Mouse (Mus musculus): Measurements from ENCODE around the gene Pabpn1. TPM values are rescaled to one million over a fixed set of nuclear protein-coding genes. Genes with fewer than 3 reads are reported as not detected.

Gene Pabpn1
- total RNA-seq (2014; fragmentation: Nextera tagmentation): 190 and 193 TPM in 2 replicates
- total RNA-seq (2017): 118 and 142 TPM in 2 replicates
- 387 and 490 TPM in 2 replicates for polyA plus RNA-seq (2012)

GRCm38 (mm10) chr14:54892200-54892599, at the start of gene Pabpn1:
TSS of gene Pabpn1 (plus strand) at chr14:54892500.
- Histone ChIP-seq H3K9me3 (replicated peaks) (no peaks in the 10 kb centered on the region), H3K4me3 (ENCODE audit: low read depth, low read length) (peak within 1 kb of the TSS; percentile 80), H3K36me3 (replicated peaks) (peaks cover 43% of the 10 kb centered on the region), H3K27me3 (ENCODE audit: insufficient read depth, low read length) (no peaks in the 10 kb centered on the region), H3K4me1 (ENCODE audit: insufficient read depth, low read depth, low read length) (peaks cover 28% of the 10 kb centered on the region)
- DNase-seq (ENCODE audit: low spot score) (no peak), ATAC-seq (ENCODE audit: extremely low read depth, insufficient number of reproducible peaks, low FRiP score, poor library complexity, severe bottlenecking) (no peak)
- TF ChIP-seq CTCF (IDR thresholded peaks at IDR 0.05; ENCODE audit: low read depth, low read length) (no peak), POLR2AphosphoS5 (IDR thresholded peaks at IDR 0.05; ENCODE audit: insufficient replicate concordance, low read depth, low read length) (no peak)

GRCm38 (mm10) chr14:54843461-54843860, 48.8 kb upstream of the Pabpn1 start:
- no peaks in the 10 kb centered on the region for H3K9me3 ChIP-seq (replicated peaks)
- TF ChIP-seq TAL1 (conservative IDR thresholded peaks at IDR 0.05; ENCODE audit: low read depth, low read length) (no peak), GATA2 (IDR thresholded peaks at IDR 0.05; ENCODE audit: borderline replicate concordance, low read depth, low read length) (no peak), CTCF (IDR thresholded peaks at IDR 0.05; ENCODE audit: low read depth, low read length) (no peak), POLR2AphosphoS5 (IDR thresholded peaks at IDR 0.05; ENCODE audit: insufficient replicate concordance, low read depth, low read length) (no peak), GATA1 (IDR thresholded peaks at IDR 0.05; ENCODE audit: borderline replicate concordance, low read length) (no peak)
- H3K4me1 ChIP-seq (ENCODE audit: insufficient read depth, low read depth, low read length): peaks cover 2% of the 10 kb centered on the region; the same call in 1 of the 2 replicates
- no peak overlapping the region for H3K4me3 ChIP-seq (ENCODE audit: low read depth, low read length)
- ATAC-seq (ENCODE audit: extremely low read depth, insufficient number of reproducible peaks, low FRiP score, poor library complexity, severe bottlenecking) (no peak), DNase-seq (ENCODE audit: low spot score) (no peak)
- H3K36me3 ChIP-seq (replicated peaks): no peaks in the 10 kb centered on the region
- peaks cover 13% of the 10 kb centered on the region for H3K27me3 ChIP-seq (ENCODE audit: insufficient read depth, low read length)

- Histone ChIP-seq H3K9me3 (replicated peaks) (no peaks in the 10 kb centered on the region), H3K36me3 (replicated peaks) (peaks cover 13% of the 10 kb centered on the region), H3K4me1 (ENCODE audit: insufficient read depth, low read depth, low read length) (peaks cover 16% of the 10 kb centered on the region), H3K27me3 (ENCODE audit: insufficient read depth, low read length) (no peaks in the 10 kb centered on the region), H3K4me3 (ENCODE audit: low read depth, low read length) (no peak overlapping the region)
- no peak for DNase-seq (ENCODE audit: low spot score)
- ATAC-seq (ENCODE audit: extremely low read depth, insufficient number of reproducible peaks, low FRiP score, poor library complexity, severe bottlenecking): no peak
- TF ChIP-seq GATA2 (IDR thresholded peaks at IDR 0.05; ENCODE audit: borderline replicate concordance, low read depth, low read length): no peak
- no peak for TF ChIP-seq CTCF (IDR thresholded peaks at IDR 0.05; ENCODE audit: low read depth, low read length)
- TF ChIP-seq GATA1 (IDR thresholded peaks at IDR 0.05; ENCODE audit: borderline replicate concordance, low read length): no peak
- TF ChIP-seq TAL1 (conservative IDR thresholded peaks at IDR 0.05; ENCODE audit: low read depth, low read length): no peak
- no peak for TF ChIP-seq POLR2AphosphoS5 (IDR thresholded peaks at IDR 0.05; ENCODE audit: insufficient replicate concordance, low read depth, low read length)
These were observed 36.6 kb upstream of the Pabpn1 start for GRCm38 (mm10) chr14:54855726-54856125.

- H3K4me1 ChIP-seq (ENCODE audit: insufficient read depth, low read depth, low read length): peaks cover 16% of the 10 kb centered on the region
- H3K36me3 ChIP-seq (replicated peaks): peaks cover 13% of the 10 kb centered on the region
- ATAC-seq (ENCODE audit: extremely low read depth, insufficient number of reproducible peaks, low FRiP score, poor library complexity, severe bottlenecking) (no peak), DNase-seq (ENCODE audit: low spot score) (no peak)
- no peak overlapping the region for H3K4me3 ChIP-seq (ENCODE audit: low read depth, low read length)
- no peak for TF ChIP-seq TAL1 (conservative IDR thresholded peaks at IDR 0.05; ENCODE audit: low read depth, low read length)
- TF ChIP-seq POLR2AphosphoS5 (IDR thresholded peaks at IDR 0.05; ENCODE audit: insufficient replicate concordance, low read depth, low read length): no peak
- no peak for TF ChIP-seq GATA1 (IDR thresholded peaks at IDR 0.05; ENCODE audit: borderline replicate concordance, low read length)
- TF ChIP-seq GATA2 (IDR thresholded peaks at IDR 0.05; ENCODE audit: borderline replicate concordance, low read depth, low read length): no peak
- TF ChIP-seq CTCF (IDR thresholded peaks at IDR 0.05; ENCODE audit: low read depth, low read length): no peak
- no peaks in the 10 kb centered on the region for H3K27me3 ChIP-seq (ENCODE audit: insufficient read depth, low read length)
- no peaks in the 10 kb centered on the region for H3K9me3 ChIP-seq (replicated peaks)
These were observed 35.6 kb upstream of the Pabpn1 start for GRCm38 (mm10) chr14:54856703-54857102.

- Histone ChIP-seq H3K4me1 (ENCODE audit: insufficient read depth, low read depth, low read length) (peaks cover 16% of the 10 kb centered on the region), H3K9me3 (replicated peaks) (no peaks in the 10 kb centered on the region), H3K4me3 (ENCODE audit: low read depth, low read length) (no peak overlapping the region), H3K27me3 (ENCODE audit: insufficient read depth, low read length) (no peaks in the 10 kb centered on the region), H3K36me3 (replicated peaks) (peaks cover 13% of the 10 kb centered on the region)
- ATAC-seq (ENCODE audit: extremely low read depth, insufficient number of reproducible peaks, low FRiP score, poor library complexity, severe bottlenecking) (no peak), DNase-seq (ENCODE audit: low spot score) (no peak)
- no peak for TF ChIP-seq TAL1 (conservative IDR thresholded peaks at IDR 0.05; ENCODE audit: low read depth, low read length)
- no peak for TF ChIP-seq POLR2AphosphoS5 (IDR thresholded peaks at IDR 0.05; ENCODE audit: insufficient replicate concordance, low read depth, low read length)
- no peak for TF ChIP-seq GATA2 (IDR thresholded peaks at IDR 0.05; ENCODE audit: borderline replicate concordance, low read depth, low read length)
- no peak for TF ChIP-seq GATA1 (IDR thresholded peaks at IDR 0.05; ENCODE audit: borderline replicate concordance, low read length)
- no peak for TF ChIP-seq CTCF (IDR thresholded peaks at IDR 0.05; ENCODE audit: low read depth, low read length)
These were observed 34.4 kb upstream of the Pabpn1 start for GRCm38 (mm10) chr14:54857891-54858290.

- DNase-seq (ENCODE audit: low spot score): no peak
- no peak for ATAC-seq (ENCODE audit: extremely low read depth, insufficient number of reproducible peaks, low FRiP score, poor library complexity, severe bottlenecking)
- TF ChIP-seq TAL1 (conservative IDR thresholded peaks at IDR 0.05; ENCODE audit: low read depth, low read length): no peak
- no peak for TF ChIP-seq GATA2 (IDR thresholded peaks at IDR 0.05; ENCODE audit: borderline replicate concordance, low read depth, low read length)
- no peak for TF ChIP-seq CTCF (IDR thresholded peaks at IDR 0.05; ENCODE audit: low read depth, low read length)
- no peak for TF ChIP-seq GATA1 (IDR thresholded peaks at IDR 0.05; ENCODE audit: borderline replicate concordance, low read length)
- no peak for TF ChIP-seq POLR2AphosphoS5 (IDR thresholded peaks at IDR 0.05; ENCODE audit: insufficient replicate concordance, low read depth, low read length)
These were observed 31.8 kb upstream of the Pabpn1 start for GRCm38 (mm10) chr14:54860511-54860910.

More at GRCm38 (mm10) chr14:54860511-54860910, 31.8 kb upstream of the Pabpn1 start:
- no peak overlapping the region for H3K4me3 ChIP-seq (ENCODE audit: low read depth, low read length)
- peaks cover 13% of the 10 kb centered on the region for H3K36me3 ChIP-seq (replicated peaks)
- H3K9me3 ChIP-seq (replicated peaks): no peaks in the 10 kb centered on the region
- H3K27me3 ChIP-seq (ENCODE audit: insufficient read depth, low read length): no peaks in the 10 kb centered on the region
- H3K4me1 ChIP-seq (ENCODE audit: insufficient read depth, low read depth, low read length): peaks cover 32% of the 10 kb centered on the region
